Mouse (Mus musculus): ENCODE data around the gene Mettl13. TPM values are rescaled to one million over a fixed set of nuclear protein-coding genes. Genes with fewer than 3 reads are reported as not detected.
A peak's percentile ranks its signal among the peaks of the same experiment; 100 is the strongest.

Mettl13 gene
- polyA plus RNA-seq (2012; rRNA removed): 3.8 and 4.1 TPM in 2 replicates

DNA sequence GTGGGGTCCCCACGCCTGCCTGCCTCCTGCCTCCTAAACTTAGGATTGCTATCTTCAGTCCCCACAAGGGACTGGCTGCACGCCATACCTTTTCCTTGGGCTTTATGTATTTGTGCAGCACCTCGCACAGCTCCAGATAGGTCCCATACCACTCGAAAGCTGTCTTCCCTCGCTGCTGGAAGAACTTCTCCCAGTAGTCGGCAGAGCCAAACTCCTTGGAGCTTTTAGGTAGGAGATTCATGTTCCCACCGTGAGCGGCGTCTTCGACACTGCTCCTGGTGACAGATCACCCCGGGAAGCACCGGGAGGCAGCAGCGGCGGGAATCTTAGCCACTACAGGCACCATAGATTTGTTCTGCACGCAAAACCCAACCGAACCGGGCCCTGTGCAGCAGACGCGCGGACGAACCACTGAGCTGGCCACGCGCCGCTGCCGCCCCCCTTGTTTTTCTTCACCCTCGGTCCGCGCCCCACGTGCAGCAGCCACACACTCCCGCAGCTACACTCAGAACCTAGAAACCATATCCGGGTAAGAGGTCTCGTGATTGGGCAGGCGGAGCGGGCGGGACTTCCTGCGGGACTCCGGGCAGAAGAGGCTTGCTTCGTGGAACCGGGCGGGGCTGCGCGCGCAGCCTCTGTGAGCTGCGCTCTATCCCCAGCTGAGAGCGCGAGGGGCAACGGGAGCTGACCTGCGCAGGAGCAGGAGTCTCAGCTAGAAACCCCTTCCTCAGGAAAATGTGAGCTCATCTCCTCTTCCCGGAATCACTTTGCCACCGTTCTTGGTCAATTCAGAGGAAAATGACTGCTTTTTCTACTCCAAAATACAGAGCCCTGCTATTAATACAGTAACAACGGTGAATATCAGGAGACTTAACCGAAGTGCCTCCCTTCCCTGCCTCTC lies at the start of gene Mettl13:
Gene Mettl13, minus strand, starts transcription at position 536 of the 901 bp plus-strand sequence.
- peak; percentile 81 for DNase-seq (ENCODE audit: low read depth, low spot score)
- whole genome bisulfite sequencing: under 1% methylated on average over 52 of the region's 52 CpGs

DNA sequence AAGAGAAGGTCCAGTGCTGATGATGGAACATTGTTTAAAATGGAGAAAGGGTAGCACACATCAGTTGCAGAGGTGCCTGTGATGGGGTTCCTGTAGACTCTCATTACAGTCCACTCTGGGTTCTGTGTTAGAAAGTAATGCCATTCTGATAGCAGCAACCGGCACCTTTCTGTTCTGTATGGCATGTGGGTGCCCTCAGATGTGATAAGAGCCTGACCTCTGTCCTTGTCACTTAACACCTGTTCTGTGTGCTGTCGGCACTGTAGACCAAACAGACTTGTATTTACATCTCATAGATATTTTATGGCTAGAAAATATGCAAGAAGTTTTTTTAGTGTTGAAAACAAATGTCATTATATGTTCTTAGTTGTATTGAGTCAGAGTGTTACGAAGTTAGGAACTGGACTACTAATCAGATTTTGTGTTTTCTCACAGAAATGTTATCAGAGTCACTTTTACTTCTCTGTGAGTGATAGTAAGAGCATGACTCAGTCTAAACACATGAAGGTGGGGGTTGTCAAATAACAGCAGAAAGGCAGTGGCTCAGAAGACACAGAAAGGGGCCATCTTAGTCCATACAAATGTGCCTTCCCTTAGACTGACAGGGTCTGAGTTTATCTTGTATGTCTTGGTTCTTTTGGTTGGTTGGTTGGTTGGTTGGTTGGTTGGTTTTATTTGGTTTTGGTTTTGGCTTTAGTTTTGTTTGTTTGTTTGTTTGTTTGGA lies 49.2 kb upstream of the Mettl13 start:
- WGBS: 57% methylated on average over 3 of the region's 3 CpGs
- DNase-seq (ENCODE audit: low read depth, low spot score): no peak

DNA sequence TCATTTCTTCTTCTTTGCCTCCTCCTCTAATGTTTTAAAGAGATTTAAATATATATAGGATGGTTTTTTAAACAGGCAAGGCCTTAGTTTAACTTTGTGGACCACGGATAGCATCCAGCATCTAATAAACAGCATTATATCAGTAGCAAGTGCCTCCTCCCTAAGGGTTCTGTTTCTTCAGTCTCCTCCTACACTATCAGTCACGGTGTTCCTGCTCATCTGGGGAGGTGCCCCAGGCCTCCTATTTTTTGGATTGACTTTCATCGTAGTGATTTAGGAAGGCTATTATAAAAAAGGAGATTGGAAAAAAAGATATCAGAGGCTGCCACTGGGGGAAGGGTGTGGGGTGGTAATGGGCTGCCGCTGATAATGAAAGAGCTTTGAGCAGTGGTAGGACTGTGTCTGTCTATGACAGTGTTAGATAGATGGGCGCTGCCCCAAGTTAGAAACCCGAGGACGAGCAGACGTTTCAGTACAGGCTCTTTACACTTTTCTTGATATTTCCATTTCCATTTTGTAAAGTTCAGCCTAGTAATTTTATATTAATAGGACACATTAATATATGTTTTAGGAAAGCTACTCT lies 42.2 kb upstream of the Mettl13 start:
- 90% methylated on average over 8 of the region's 8 CpGs for WGBS
- no peak for DNase-seq (ENCODE audit: low read depth, low spot score)

DNA sequence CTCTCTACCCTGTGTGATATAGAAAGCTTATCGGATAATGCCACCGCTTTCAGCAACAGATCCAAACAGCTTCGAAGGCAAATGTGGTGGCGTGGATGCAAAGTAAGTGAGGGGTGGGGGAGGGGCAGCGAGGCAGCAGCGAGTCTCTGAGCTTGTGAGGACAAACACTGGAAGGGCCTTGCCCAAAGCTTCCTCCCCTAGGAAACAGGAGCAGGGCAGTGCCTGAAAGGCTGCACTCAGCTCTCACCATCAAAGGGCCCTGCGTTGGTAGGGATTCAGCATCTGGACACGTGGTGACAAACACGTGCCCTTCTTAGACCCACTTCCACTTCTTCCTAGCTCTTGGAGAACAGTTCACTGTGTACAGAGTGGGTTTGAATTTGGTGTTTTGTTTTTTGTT lies 41.1 kb upstream of the Mettl13 start:
- DNase-seq (ENCODE audit: low read depth, low spot score): no peak
- 54% methylated on average over 9 of the region's 9 CpGs for WGBS

DNA sequence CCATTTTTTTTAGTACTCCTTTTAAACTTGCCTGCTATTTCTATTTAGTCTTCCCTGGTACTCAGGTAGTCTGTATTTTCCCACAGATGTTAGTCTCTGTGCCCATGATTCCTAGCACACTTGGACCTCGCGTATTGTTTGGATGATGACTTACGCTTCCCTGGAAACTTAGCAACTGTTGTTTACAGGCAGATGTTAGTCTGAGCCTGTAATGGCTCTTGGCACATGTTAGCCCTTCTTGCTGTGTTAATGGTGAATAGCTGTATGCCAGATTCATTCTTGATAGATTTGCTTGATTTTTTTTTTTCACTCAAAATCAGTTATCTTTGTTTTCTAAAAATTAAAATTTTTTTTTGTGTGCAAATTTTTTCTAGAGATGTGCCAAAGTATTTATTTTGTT lies 40.3 kb upstream of the Mettl13 start:
- DNase-seq (ENCODE audit: low read depth, low spot score): no peak
- 73% methylated on average over 3 of the region's 3 CpGs for WGBS

DNA sequence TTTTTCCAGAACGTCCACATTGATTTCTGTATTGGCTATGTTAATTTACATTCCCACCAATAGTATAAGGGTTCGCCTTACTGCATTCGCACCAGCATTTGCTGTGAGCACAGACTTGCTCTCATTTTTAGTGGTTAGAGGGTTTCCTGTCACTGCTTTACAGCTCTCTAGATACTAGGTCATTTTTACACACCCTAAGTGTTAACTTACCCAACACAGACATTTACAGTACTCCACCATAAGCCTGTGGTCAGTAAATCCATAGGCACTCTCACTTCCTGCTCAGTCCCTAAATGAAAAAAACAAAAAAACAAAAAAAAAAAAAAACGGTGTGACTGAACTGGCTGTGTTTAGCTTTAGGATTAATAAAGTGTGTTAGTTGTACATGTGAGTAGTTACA lies 37.9 kb upstream of the Mettl13 start:
- DNase-seq (ENCODE audit: low read depth, low spot score): no peak
- WGBS: 71% methylated on average over 4 of the region's 4 CpGs

DNA sequence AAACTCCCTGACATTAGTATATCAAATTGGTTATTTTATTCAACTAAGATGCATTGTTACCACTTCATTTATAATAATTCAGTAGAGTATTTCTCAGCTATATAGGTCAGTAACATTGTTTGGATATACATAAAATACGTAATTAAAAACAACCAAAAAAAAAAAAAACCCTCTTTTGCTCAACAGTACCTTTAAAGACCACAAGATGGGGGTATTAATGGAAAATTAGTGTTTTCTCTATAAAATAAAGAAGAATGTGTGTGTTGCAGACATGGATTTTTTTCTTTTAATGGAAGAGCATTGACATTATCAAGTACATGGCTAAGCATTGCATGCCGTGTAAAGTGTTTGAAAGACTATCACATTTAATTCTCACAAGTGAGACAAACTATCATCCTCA lies 34.5 kb upstream of the Mettl13 start:
- 87% methylated on average over 2 of the region's 2 CpGs for WGBS
- DNase-seq (ENCODE audit: low read depth, low spot score): no peak

DNA sequence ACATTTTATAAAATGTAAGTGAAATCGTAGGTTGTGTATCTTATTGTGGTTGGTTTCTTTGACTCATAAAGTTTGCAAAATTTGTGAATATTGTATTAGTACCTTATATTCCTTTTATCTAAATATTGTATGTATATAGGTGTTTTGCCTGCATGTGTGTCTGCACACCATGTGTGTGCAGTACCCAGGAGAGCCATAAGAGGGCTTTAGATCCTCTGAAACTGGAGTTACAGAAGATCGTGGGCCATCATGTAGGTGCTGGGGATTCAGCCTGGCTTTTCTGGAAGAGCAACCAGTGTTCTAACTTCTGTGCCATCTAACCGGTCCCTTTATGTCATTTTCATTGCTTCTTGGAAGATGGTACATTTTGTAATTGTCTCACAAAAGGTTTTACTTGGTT lies 26.7 kb upstream of the Mettl13 start:
- 95% methylated on average over 3 of the region's 3 CpGs for WGBS
- DNase-seq (ENCODE audit: low read depth, low spot score): no peak

DNA sequence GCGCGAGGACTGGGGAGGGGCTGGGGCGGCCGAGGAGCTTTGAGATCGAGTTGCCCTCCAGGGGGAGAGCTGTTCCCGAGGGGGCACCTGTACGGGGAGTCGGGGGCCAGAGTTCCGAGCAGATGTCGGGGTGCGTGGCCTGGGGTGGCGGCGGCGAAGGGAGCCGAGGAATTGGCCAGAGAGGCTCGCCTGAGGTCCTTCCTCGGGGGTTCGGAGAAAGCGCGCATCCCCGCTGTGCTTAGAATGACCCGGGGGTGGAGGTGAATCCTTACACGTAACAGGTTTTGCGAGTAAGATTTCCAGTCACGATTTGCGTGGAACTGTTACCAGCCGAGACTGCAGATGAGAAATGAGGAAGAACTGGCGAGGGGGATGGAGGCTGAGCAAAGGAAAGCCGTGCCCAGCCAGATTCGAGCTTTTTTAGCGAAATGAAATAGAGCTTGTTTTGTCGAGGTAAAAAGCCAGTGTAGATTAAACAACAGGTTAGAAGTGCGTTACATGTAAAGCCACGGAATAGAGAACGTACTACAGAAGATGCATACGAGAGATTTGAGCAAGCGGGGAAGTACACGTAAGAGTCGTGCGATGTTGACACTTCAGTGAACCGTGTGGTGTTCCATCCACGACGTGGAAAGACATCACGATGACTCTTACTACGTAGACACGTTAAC lies 22.7 kb upstream of the Mettl13 start:
- DNase-seq (ENCODE audit: low read depth, low spot score): no peak
- under 1% methylated on average over 46 of the region's 46 CpGs for WGBS

DNA sequence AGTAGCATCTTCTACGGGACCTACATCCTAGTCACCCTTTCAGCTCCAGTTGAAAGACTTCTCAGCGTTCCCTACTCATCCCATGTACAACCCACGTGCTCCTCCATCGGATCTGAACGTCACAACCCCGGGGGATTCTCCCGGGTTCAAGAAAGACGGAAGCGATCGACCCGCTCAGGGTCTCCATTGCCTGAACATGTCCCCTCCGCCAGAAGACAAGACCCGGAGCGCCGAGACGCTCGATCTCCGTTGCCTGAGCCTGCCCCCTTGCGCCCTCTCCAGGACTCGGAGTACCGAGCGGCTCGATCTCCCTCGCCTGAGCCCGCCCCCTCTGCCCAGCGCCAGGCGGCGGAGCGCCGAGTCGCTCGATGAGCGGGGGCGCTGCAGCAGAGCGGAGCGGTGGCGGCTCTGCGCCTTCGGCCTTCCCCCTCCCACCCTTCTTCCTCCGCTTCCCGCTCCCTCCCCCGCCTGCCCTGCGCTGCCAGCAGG lies 22.0 kb upstream of the Mettl13 start, which contains the start of gene Vamp4:
Gene Vamp4, plus strand, starts transcription at position 256 of the 489 bp plus-strand sequence.
- under 1% methylated on average over 43 of the region's 43 CpGs for WGBS
- DNase-seq (ENCODE audit: low read depth, low spot score): no peak

DNA sequence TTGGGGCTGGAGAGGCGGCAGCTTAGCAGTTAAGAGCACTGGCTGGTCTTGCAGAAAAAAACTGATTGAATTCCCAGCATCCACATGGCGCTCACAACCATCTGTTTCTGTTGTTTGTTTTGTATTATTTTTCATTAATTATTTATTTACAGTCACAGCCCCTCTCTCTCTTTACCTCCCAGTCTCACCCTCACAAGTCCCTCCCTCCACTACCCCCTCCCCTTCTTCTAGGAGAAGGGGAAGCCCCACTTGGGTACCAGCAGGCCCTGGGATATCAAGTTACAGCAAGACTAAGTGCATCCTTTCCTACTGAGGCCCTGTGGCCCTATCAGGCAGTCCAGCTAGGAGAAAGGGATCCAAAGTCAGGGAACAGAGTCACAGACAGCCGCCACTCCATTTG lies 19.0 kb upstream of the Mettl13 start:
- no peak for DNase-seq (ENCODE audit: low read depth, low spot score)
- 78% methylated on average over 3 of the region's 3 CpGs for WGBS

DNA sequence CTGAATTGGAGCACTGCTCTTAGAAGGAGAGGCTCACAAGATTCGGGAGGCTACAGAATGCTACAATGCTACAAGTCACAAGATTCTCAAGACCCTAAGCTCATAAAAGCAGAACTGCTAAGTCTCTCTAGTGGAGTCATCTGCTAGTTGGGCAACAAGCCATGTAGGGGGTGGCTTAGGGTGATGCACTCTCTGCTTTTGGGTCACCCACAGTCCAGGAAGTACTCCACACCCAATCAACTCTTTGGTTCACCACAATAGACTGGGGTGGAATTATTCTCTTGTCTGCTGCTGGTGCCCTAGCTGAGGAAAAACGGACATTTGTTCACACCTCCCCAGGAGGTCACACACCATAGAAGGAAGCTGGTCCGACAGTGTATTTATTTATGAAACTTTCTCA lies 16.6 kb upstream of the Mettl13 start:
- 43% methylated on average over 3 of the region's 3 CpGs for WGBS

DNA sequence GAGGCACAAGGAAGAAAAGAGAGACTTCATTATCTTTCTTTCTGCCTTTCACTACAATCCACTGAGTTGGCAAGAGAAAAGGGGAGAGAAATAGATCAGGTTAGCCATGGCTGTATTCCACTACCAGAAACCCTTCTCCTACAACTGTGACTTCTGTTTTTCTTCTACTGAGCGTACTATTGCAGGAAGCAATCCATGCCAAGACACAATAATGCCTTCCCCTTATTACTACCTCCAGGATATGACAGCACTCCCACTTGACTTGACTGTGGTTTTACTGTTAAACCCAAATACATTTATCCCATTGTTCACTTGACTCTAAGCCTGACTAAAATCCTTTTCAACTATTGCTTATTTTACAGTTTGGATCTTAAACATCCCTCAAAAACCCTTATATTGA lies 14.9 kb upstream of the Mettl13 start:
- DNase-seq (ENCODE audit: low read depth, low spot score): no peak
- WGBS: 60% methylated on average over 1 of the region's 1 CpGs

More for the DNA sequence above, 16.6 kb upstream of the Mettl13 start:
- DNase-seq (ENCODE audit: low read depth, low spot score): no peak

DNA sequence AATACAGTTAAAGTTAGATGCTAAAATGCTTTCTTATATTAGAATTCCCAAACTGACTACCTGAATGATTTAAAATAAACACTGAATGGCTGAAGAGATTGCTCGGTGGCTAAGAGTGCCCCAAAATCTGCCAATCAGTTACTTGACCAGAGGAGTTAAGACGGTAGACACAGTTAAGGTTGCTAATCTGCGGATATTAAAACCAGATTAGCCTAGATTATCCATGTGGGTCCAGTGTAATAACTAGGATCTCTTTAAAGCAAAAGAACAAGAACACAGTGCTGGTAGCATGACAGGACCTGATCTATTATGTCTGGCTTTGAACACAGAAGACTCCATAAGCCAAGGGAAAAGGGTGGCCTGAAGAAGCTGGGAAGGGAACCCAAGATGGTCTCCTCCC lies 5.8 kb upstream of the Mettl13 start:
- WGBS: 86% methylated on average over 3 of the region's 3 CpGs
- no peak for DNase-seq (ENCODE audit: low read depth, low spot score)

DNA sequence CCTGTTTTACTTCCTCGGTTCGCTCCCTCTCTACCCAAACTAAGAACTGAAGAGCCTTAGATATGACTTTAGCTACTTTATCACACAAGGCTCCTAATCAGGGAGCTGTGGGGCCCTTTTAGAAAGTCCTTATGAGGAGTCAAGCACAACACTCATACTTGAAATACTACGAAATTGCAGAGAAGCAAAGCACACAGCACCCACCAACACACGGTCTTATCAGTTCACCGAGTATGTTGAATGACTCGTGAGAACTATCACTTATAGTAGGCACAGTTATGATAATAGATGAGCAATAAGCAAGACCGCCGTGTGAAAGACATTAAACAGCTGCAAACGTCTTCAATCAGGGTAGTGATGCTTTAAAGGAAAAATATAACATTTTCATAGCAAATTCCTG lies 4.6 kb upstream of the Mettl13 start:
- 83% methylated on average over 9 of the region's 9 CpGs for WGBS

DNA sequence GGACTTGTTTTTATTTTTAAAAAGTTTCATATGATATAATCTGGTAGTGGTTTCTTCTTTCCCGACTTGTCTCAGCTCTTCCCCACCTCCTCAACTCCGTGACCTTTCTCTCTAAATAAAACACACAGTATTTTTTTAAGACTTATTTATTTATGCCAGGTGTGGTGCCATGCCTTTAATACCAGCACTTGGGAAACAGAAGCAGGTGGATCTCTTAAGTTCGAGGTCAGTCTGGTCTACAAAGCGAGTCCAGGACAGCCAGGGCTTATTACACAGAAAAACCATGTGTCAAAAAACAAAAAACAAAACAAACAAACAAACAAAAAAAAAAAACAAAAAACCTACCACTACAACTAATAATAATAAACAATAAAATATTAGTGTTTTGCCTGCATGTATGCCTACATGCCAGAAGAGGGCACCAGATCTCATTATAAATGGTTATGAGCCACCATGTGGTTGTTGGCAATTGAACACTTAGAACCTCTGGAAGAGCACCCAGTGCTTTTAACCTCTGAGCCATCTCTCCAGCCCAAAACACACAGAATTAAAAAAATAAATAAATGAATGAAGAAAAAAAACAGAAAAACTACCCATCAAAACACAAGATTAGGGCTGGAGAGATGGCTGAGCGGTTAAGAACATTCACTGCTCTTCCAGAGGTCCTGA lies 1.4 kb upstream of the Mettl13 start:
- DNase-seq (ENCODE audit: low read depth, low spot score): no peak
- 58% methylated on average over 5 of the region's 5 CpGs for WGBS

More for the DNA sequence above, 4.6 kb upstream of the Mettl13 start:
- no peak for DNase-seq (ENCODE audit: low read depth, low spot score)

DNA sequence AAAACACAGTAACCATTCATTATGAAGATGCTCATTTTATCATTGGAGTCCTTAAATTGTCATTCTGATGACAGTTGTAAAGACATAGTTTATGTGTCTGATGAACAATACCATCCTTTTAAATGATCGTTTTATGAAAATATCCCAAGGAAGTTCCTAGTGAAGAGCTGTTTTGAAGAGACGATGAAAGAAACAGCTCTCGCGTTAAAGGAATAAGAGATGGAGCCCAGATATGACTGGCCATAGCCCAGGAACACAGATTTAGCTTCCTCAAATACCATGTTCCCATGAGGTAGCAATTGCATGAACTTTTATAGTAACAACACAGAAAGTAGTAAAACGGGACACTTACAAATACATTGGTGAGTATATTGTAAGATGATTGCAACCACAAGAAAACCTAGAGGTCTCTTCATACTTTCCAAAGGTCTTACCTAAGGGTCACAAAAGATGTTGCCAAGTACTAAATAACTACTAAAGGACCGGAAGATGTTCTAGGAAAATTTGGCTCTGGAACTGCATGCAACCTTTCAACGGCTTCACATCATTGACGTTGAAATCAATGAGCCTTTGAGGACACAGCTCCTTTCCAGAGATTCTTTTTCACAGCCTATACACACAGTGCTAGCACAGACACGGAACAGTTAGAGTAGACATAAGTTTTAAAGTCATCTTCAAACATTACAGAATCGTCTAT lies 714 bp upstream of the Mettl13 start:
- WGBS: 36% methylated on average over 10 of the region's 10 CpGs
- no peak for DNase-seq (ENCODE audit: low read depth, low spot score)

DNA sequence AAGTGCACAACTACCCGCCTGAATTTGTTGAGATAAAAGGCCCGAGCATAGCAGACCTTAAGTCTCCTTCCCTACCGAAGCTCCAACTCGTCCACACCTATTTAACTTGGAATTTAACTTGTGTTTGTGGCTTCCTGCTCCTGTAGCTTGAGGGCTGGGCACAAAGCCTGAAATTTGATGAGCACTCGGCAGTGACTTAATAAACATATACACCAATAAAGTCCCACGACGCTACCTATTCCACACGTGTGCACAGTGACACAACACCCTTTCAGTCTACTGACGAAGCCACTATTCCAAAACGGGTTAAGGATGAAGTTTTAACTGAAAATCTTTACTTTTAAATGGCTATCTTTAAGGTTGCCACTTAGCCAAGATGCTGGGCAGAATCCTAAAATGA lies 744 bp downstream of the Mettl13 start:
- no peak for DNase-seq (ENCODE audit: low read depth, low spot score)
- WGBS: 2% methylated on average over 10 of the region's 10 CpGs

DNA sequence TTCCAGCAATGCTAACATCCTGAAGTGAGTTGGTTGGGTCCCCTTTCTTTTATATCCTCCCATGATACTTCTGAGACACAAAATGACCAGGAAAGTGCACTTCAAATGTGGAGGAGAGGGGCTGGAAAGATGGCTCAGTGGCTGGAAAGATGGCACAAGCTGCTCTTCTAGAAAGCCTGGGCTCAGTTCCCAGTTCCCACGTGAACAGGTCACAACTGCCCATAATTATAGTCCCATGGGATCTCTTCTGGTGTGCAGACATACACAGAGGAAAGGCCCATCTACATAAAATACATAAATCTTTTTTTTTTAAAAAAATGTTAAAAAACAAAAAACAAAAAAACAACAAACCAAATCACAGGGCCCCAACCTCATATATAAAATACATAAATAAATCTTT lies 5.1 kb downstream of the Mettl13 start:
- 67% methylated on average over 1 of the region's 1 CpGs for WGBS

More for the DNA sequence above, 5.1 kb downstream of the Mettl13 start:
- DNase-seq (ENCODE audit: low read depth, low spot score): no peak
